Mouse (Mus musculus): Measurements from ENCODE around the gene Jade1.

Jade1 gene

DNA sequence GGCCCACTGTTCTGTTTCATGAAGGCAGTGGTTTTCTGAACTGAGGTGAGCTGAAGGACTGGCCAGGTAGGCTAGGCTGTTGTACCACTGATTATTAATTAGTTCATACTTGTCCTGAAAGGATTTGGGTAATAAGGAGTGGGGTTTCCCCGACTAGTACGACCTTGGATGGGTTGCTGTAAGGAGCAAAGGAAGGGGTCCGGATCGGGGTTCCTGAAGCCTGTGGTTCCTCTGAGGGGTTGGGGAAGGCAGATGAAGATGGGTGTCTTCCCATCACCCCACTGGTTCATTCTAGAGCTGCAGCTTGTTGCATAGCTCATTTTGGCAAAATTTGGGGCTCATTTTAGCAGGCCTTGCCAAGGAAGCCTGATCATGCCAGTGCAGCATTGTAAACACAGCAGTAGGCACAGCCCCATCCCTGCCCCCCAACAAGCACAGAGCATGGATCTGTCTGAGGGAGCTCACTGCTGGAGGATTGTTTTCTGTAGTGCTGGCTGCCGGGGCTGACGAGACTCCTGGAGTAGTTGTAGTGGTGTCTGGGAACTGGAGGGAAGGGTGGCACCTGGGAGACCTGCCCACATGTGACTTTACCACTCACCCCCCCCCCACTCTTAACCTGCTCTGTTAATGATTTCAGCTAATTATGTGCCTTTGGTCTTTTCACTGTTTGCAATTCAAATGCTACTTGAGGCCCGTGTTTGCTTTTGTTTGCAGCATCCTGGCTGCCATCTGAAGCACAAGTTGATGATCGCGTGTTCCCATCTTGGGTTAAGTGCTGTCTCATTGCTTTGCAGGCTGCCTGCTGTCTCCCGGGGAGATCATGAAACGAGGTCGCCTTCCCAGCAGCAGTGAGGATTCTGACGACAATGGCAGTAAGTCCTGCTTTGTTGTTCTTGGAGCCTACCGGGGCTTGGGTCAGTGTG is 25.1 kb downstream of the Jade1 start:
- DNase-seq: no peak

DNA sequence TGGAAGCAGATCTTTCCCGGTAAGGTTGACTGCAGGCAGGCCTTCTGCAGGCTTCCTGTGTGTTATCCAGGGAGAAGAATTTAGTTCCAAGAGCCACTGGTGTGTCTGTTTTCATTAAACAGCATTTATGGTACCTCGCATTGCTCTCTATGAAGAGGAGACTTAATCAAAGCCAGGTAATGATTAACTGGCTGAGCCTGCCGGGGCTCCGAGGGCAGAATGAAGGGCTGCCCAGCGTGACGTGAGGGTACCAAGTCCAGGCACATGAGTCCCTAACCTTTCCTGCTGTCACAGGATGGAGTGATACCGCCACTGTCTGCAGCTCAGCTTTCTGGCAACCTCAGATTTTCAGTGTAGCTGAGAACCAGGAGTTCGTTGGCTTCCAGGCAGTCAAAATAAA is 25.9 kb downstream of the Jade1 start:
- no peak for DNase-seq

DNA sequence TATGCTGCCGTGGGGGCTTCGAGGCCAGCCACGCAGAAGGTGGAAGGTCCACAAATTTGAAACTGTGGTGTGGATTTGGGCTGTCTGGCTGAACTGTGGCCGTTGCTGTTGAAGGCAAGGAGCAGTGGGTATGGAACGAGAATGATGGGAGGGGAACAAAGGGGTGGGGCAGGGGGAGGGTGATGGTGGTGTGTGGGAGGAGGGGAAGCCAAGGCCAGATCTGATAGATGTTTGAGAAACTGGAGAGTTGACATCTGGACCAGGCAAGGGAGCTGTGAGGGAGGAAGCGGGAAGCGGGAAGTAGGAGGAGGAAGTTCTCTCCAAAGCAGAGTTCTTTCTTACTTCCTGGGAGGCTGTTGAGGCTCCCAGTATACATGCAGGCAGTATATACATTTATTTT is 26.7 kb downstream of the Jade1 start:
- DNase-seq: no peak

DNA sequence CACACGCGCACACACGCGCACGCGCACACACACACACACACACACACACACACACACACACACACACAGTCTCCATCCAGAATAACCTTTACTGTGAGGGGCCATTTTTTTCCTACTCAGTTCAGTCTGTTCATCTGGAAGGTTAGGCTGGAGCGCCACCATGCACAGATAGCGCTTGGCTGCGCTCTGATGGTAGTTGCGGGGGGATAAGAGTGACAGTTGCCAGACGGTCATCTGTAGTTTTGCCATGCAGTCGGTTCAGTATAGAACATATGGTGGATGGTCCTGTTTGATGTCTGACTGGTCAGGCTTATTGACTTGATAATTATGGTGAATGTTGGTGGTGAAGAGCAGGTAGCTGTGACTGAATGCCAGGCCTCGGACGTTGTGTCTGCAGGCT is 27.6 kb downstream of the Jade1 start:
- DNase-seq: no peak

DNA sequence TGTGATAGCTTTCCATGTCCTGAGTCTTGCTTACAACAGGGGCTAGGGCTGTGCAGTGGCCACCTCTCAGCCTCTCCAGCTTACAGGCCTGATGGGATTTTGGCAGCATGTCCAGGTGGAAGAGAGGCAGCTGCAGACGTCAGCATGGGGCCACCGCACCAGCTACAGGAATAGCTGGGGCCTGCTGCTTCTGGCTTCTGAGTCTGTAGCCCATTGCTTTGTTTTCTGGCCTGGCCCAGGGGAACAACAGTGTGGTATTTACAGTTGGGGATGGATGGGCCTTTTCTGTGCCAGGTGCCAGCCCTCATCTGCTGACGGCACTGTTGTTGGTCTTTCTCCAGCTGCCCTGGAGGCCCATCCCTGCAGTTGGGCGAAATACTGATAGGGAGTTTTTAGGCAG is 28.1 kb downstream of the Jade1 start:
- DNase-seq: peak in 1 of 2 experiments; percentile 33

DNA sequence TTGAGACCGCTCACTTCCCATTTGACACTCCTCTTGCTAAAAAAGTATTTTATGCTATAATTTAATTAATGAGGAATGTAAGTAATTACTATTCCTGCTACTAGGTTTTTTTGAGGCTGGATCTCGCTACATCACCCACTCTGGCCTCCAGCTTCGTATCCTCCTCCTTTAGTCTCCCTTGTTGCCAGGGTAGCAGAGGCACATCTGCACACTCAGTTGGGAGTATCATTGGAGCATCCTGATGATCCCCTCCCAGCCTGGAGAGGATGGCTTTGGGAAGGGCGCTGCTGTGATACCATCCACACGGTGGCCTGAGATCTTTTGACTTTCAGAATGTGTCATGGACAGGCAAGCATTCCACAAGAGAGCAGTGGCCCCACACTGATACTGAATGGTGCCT is 30.0 kb downstream of the Jade1 start:
- DNase-seq: no peak

DNA sequence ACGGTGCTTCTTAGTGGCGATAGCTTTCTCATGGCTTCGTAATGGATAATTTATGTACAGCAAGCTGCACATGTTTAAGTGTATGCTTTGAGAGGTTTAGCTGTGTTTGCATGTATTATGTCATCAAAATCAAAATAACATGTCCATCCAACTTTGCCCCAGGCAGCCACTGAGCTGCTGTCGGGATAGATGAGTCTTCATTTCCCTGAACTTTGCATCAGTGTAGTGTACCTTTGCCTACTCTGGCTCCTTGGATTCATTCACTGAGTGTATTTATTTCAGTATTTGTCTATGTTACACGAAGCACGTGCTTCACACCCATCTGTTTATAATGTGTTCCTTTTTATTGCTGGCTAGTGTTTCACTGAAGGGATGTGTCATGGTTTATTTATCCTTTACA is 30.8 kb downstream of the Jade1 start:
- DNase-seq: no peak

DNA sequence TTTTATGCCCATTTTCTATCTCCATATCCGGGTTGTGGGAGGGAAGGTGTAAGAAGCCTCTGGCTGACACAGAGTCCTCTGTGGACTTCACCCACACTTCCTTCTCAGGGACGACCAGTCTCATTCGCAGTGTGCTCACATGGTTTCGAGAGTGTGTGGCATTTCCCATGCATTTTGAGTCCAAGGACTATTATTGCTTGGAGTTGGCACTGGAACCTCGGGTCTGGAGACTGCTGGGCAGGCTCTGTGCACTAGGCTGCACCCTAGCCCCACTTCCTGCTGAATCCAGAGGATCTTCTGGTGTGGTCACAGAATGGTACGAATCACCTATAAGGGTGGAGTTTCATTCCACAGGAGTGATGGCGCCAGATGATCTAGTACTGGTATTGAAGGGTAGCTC is 31.4 kb downstream of the Jade1 start:
- no peak for DNase-seq

DNA sequence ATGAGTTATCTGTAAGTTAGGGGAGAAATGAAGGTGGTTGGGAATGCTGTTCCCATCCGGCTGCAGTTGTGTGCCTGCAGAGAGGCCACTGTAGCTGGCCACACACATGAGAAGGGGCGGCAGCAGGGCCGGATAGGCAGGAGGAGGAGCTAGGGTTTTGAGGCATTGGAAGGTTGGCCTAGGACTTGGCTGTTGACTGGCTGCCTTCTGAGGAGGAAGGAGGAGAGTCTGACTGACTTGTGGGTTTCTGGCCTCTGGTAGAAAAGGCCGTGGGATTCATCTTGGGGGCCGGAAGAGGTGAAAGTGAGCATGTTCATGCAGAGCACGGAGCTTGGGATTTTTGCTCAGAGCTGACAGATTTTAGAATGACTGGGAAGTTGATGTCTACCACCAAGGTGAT is 32.1 kb downstream of the Jade1 start:
- DNase-seq: no peak

DNA sequence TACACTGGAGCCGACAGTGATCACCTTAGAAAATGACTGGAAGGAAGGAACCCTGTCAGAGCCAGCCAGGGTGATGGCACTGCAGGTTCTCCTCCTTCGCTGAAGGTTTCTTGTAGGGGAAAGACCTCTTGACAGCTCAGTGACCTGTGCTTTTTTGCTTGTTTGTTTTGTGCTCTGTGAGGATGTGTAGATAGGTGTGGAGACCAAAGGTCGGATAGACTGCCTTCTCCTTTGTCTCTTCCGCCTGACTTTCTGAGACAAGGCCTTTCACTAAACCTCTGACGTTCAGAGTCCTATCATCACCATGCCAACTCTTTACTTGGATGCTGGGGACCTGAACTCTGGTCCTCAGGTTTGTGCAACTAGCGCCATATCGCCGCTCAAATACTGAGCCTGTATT is 33.0 kb downstream of the Jade1 start:
- no peak for DNase-seq

DNA sequence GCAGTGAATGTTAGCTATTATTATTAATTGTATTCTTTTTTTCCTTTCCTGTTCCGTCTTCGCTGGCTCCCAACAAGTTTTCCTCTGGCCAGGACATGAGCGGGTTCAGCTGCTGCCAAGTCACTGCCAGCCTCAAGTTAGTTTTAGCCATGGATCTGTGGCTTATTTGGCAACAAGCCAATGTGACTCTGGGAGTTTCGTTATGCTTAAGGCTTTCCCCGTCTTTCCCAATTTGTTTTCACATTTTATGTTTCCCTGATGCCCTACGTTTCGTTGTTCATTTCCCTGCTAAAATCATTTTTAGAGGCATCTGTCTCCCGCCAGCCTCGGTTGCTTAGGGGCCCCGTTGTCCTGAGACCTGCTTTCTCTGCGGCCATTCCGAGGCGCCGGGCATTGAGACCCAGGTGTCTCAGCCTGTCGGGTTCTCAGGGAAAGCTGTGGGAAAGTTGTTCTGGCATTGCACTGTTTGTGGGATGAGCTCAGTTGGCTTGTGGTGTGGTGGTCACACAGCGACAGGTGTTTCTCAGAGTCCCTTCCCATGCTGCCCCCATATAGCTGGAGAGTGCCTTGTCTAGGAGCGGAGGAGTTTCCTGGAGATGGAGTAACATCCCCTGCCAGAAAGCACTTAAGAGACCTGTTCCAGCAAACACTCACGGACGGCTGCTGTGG is 33.8 kb downstream of the Jade1 start:
- no peak for DNase-seq

DNA sequence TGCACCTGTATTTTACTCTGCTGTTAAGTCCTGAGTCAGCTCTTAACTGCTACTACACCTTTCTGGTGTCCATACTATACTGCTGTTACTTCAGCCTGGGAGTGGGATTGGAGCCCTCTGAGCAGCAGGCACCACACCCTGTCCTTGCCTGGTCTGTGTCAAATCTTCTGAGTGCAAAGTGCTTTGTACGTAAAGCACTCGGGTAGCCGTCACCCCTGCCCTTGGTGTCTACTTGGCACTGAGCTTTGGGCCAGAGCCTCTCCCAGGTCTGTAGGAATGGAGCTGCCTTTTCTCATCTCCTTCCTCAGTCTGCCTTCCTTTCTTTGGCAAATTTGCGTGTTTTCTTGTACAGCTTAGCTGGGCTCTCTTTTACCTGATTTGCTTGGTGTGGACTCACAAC is 34.5 kb downstream of the Jade1 start:
- no peak for DNase-seq

DNA sequence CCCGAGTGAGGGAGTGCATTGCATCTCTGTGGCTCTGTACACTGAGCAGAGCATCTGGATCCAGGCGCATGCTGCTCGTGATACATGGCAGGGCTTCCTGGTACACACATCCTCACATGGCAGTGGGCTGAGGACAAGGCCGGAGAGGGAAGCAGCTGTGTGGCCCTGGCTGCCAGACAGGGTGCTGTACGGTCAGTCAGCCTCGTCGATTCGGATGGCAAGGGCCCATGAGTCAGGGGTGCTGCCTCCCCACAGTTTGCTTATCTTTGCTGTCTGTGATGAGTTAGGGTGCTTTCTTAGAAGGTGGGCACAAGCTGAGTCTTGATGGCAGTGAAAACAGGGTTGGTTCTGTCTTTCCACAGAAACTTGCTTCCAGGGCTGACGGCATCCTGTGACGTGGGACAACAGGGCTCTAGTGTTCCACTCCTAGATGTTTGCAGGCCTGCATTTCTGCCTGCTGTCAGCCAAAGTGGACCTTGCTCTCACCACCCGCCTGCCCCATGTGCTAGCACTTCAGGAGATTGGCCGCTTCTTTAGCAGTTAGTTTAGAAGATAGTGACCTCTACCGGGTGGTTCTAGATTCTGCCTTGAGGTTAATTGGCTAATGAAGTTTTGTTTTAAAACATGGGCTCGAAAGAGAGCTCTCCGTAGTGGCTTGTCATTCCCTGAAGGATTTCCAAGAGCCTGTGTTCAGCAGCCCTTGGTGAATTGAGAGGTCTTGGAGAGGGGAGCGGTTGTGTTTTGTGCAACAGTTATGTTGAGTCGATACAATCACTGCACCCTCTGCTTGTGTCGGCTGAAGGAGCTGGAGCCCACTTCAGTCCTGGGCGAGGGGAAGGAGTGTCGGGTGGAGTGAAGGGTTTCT is 35.4 kb downstream of the Jade1 start:
- DNase-seq: no peak

DNA sequence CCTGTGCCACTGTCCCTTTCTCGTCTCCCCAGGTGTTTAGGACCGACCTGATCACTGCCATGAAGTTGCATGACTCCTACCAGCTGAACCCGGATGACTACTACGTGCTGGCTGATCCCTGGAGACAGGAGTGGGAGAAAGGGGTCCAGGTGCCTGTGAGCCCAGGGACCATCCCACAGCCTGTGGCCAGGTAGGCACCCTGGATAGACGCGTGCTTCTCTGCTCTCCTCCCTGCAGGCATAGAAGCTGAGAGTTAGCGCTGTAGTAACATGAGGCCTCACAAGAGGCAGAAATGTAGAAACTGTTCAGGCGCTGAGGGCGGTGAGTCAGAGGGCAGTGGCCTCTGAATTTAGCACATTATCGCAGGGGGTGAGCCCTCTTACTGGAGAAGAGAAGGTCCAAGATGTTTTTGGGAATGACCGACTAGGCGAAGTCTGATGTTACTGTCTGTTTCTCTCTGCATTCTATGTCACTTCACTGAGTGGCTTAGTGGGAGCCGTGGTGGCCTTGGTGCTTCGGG is 36.2 kb downstream of the Jade1 start:
- no peak for DNase-seq

DNA sequence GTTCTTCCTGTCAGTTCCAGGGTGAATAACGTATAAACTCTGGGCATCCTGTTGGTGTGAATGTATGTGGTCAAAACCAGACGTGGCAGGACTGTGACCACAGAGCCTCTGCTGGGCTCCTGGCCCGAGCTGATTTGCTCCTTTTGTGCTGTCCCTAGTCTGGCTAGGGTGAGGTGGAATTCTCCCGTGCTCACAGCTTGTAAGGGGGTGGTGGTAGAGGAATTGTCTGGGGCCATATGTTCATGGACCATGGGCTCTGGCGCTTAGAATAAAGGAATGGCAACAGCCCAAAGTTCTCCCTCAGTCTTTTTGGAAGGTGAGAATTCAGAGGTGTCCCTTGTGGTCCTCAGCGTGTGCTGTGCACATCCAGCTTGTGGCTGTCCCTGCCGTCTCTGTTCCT is 37.3 kb downstream of the Jade1 start:
- DNase-seq: peak in 1 of 2 experiments; percentile 32

DNA sequence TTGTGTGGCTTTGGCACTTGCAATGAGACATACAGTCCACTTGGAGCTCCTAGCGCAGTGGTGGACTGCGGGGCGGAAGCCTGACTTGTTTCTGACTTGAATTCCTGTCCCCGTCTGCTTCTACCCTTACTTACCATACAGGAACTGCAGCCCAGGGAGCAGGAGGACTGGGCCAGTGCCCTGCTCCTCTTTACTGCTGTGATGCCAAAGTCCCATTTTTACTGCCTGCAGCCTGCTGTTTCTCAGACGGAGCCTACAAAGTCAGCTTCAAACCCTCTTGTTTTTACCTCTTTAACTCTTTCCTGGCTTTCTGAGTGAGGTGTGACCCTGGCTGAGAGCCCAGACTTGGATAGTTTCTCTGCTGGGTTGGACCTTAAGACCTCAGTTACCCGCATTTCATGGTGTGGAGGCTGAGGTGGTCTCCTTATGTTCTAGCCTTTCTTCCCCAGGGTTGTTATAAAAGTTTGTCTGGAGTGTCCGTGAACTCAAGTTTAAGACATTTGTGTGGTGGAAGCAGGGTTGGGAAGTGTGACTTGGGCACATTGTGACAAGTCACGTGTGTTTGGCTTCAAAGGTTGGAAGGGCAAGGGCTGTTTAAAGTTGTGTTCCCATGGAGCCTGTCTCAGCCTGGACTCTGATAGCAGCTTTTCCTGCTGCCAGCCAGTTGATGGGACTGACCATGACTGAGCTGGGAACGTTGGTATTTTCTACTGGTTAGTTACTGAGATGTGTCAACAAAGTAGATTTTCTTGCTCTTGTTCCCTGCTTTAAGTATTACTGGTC is 38.8 kb downstream of the Jade1 start:
- no peak for DNase-seq

DNA sequence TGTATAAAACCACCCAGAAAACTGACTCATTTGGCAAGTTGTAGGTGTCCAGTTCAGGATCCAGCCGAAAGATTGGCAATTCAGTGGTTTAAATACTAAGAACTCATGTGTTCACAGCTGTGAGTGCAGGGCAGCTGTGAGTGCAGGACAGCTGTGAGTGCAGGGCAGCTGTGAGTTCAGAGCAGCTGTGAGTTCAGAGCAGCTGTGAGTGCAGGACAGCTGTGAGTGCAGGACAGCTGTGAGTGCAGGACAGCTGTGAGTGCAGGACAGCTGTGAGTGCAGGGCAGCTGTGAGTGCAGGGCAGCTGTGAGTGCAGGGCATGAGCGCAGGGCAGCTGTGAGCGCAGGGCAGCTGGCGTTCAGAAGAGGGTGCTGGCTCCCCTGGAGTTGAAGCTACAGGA is 39.5 kb downstream of the Jade1 start:
- DNase-seq: no peak

DNA sequence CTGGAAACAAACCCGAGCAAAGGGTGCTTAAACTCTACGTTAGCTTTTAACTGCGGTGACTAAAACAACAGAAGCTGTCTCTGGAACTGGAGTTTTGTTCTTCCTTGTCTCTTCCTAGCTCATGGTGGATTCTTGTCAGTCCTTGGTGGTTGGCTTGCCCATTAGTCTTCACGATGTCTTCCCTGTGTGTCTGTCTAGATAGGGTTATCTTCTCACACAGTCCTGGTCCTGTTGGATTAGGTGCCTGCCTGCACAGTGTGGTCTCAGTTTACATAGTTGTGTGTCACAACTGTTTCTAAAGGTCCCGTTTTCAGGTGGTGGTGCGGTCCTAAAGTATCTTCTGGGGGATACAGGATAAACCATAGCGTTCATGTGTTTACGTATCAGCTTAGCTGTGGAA is 41.5 kb downstream of the Jade1 start:
- DNase-seq: no peak

DNA sequence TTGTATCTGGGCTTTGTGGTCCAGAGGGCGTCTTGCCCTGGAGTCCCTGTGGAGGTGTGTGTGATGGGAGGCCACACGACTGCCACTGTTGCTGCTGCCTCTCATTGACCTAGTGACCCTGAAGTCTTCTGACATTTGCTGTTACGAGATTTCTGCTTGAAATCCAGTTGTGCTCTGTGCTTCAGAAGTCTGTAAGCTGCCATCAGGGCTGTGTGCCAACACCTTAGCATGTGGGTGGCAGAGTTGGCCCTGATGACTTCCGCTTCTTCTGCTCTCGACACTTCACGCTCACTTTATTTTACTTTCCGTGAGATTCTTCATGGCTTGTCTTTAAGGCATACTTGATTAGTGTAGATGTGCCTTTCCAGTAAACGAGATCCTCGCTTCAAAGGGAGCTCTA is 42.9 kb downstream of the Jade1 start:
- DNase-seq: no peak

DNA sequence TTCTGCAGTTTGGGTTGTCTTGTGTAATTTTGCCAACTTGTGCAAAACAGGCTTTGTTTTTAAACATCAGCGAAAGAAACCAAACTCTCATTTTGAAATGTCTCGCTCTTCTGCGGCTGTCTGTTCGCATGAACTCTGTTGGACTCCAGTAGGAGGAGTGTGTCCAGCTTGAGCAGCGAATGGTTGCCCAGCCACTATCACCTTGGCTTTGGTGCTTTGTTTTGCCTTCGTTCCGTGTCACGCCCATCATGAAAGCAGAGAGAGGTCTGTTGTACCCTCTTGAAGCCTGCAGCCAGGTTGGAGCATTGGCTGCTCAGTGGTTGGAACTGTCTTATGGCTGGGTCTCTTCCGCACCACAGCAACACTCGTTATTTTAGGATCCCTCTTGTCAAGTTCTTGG is 43.7 kb downstream of the Jade1 start:
- DNase-seq: no peak

DNA sequence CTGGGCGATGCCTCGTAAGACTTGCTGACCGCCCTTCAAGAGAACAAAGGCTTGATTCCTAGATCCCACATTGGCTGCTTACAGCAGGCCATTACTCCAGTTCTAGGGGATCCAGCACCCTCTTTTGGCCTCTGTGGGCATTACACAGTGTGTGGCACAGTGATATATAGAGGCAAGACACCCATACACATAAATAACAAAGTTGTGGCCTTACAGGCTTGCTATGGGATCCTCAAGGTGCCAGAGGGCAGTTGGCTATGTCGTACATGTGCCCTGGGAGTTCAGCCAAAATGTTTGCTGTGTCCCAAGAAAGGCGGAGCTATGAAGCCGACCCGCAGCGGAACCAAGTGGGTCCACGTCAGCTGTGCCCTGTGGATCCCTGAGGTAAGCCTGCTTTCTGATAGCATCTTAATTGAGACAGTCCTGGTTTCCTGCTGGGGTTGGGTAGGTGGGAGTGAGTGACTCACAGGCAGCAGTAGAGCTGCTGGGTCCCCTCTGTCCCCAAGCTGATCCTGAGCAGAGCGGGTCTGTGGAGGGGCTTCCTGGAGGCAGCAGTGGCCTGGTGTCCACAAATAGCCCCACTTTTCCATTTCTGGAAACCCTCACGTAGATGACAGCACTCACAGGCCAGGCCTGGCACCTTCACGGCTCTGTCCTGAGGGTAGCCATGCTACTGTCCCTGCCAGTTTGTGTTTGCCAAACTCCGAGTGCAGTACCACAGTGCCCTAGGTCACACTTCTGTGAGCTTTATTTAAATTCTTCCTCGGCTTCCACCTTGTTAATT is 44.5 kb downstream of the Jade1 start:
- peak; percentile 69 to 76 for DNase-seq

Data from cerebellum, postnatal 36 days (tissue).